ENCODE assay signal across 9 mouse cellular contexts in genomic region chr9:57659774-57660173, GRCm38 (mm10). TPM values are rescaled to one million over a fixed set of nuclear protein-coding genes. Genes with fewer than 3 reads are reported as not detected.
DNase-seq lines count a peak whose midpoint lies in the region; ATAC-seq lines count a peak whose summit lies in the region.
"Had no signal": no experiment of that assay in that cellular context is flagged by ENCODE, and none has a peak within 500 bp of the region (broad histone marks: within the 10 kb centered on the region; RNA-seq: fewer than 3 reads in every experiment).

No protein-coding gene starts in this region.

- peak; percentile 70 for DNase-seq in hindbrain, embryonic 10.5 days (ENCODE audit: low spot score)
- DNase-seq in c-Kit-positive CD71-negative TER-119-negative erythroid progenitor cells, embryonic 14.5 days (ENCODE audit: low read depth), result peak; percentile 74
- peak; percentile 68 for DNase-seq in layer of hippocampus, adult 9-11 months
- DNase-seq in lung, postnatal 14 days, result peak; percentile 84
- peak; percentile 65 for DNase-seq in right cerebral cortex, postnatal 4 days

- no peaks in the 10 kb centered on the region for H3K9me3 ChIP-seq in hindbrain, embryonic 10.5 days
- no peaks in the 10 kb centered on the region for H3K9me3 ChIP-seq in hindbrain, embryonic 12.5 days (replicated peaks)
- no peaks in the 10 kb centered on the region for H3K9me3 ChIP-seq in forebrain, embryonic 12.5 days

- 27% methylated on average over 4 of the region's 4 CpGs for WGBS in hindbrain, embryonic 10.5 days
- 16% methylated on average over 4 of the region's 4 CpGs for WGBS in hindbrain, embryonic 12.5 days
- 22% methylated on average over 4 of the region's 4 CpGs for WGBS in forebrain, embryonic 12.5 days

- peaks cover 8% of the 10 kb centered on the region for H3K4me1 ChIP-seq in hindbrain, embryonic 10.5 days (replicated peaks)
- peaks cover 3% of the 10 kb centered on the region; the same call in 1 of the 2 replicates for H3K4me1 ChIP-seq in hindbrain, embryonic 12.5 days
- H3K4me1 ChIP-seq in forebrain, embryonic 12.5 days, result peaks cover 7% of the 10 kb centered on the region

- H3K9ac ChIP-seq in hindbrain, embryonic 12.5 days, result no peak overlapping the region
- H3K9ac ChIP-seq in forebrain, embryonic 12.5 days, result no peak overlapping the region

- H3K4me2 ChIP-seq in hindbrain, embryonic 12.5 days (replicated peaks), result no peak overlapping the region
- H3K4me2 ChIP-seq in forebrain, embryonic 12.5 days, result no peak overlapping the region

- no peak for ATAC-seq in hindbrain, embryonic 12.5 days (ENCODE audit: low FRiP score)
- peak; percentile 62; the same call in 1 of the 2 replicates for ATAC-seq in forebrain, embryonic 12.5 days (ENCODE audit: low FRiP score)
- ATAC-seq in hematopoietic stem cell, adult 5-6 weeks (replicated peaks in 1 of 2; ENCODE audit: insufficient read depth in 1 of 2, low FRiP score in 2 of 2, low TSS enrichment in 1 of 2, low read depth in 1 of 2, poor library complexity in 2 of 2, severe bottlenecking in 2 of 2), result peak; percentile 83 to 86

- peaks cover 12% of the 10 kb centered on the region for H3K27me3 ChIP-seq in hindbrain, embryonic 10.5 days (ENCODE audit: insufficient read depth, poor library complexity, severe bottlenecking)
- H3K27me3 ChIP-seq in hindbrain, embryonic 12.5 days, result no peaks in the 10 kb centered on the region
- H3K27me3 ChIP-seq in forebrain, embryonic 12.5 days, result peaks cover 7% of the 10 kb centered on the region; the same call in 1 of the 2 replicates

- H3K27ac ChIP-seq in hindbrain, embryonic 10.5 days, result peak overlapping the region; percentile 57
- no peak overlapping the region for H3K27ac ChIP-seq in hindbrain, embryonic 12.5 days
- no peak overlapping the region for H3K27ac ChIP-seq in forebrain, embryonic 12.5 days

- no peak overlapping the region for H3K4me3 ChIP-seq in hindbrain, embryonic 10.5 days
- no peak overlapping the region for H3K4me3 ChIP-seq in hindbrain, embryonic 12.5 days
- no peak overlapping the region for H3K4me3 ChIP-seq in forebrain, embryonic 12.5 days (replicated peaks)
- H3K4me3 ChIP-seq: myocyte had no signal

- H3K36me3 ChIP-seq in hindbrain, embryonic 10.5 days, result no peaks in the 10 kb centered on the region
- no peaks in the 10 kb centered on the region for H3K36me3 ChIP-seq in hindbrain, embryonic 12.5 days
- H3K36me3 ChIP-seq in forebrain, embryonic 12.5 days (replicated peaks), result no peaks in the 10 kb centered on the region

RNA-seq across cellular contexts. Expression of gene Csk, which starts 6.3 kb away (rescaled TPM):
- 40.8 and 42.3 TPM in 2 replicates for polyA plus RNA-seq in hindbrain, embryonic 10.5 days (2016; fragmentation: Nextera tagmentation; extraction: Ambion mirVana)
- polyA plus RNA-seq in hindbrain, embryonic 12.5 days (2016; fragmentation: Nextera tagmentation; extraction: Ambion mirVana), result 38.3 and 41.6 TPM in 2 replicates
- 28.6 and 29.8 TPM in 2 replicates for polyA plus RNA-seq in forebrain, embryonic 12.5 days (2016; fragmentation: Nextera tagmentation; extraction: Ambion mirVana)
- total RNA-seq in hematopoietic stem cell, adult 5-6 weeks (2017), result 166 and 212 TPM in 2 replicates

RNA-seq across cellular contexts. Expression of gene Cyp1a2, which starts 23.7 kb away (rescaled TPM):
- polyA plus RNA-seq in hindbrain, embryonic 10.5 days (2016; fragmentation: Nextera tagmentation; extraction: Ambion mirVana), result not detected in 2 replicates
- not detected in 2 replicates for polyA plus RNA-seq in hindbrain, embryonic 12.5 days (2016; fragmentation: Nextera tagmentation; extraction: Ambion mirVana)
- not detected in 2 replicates for polyA plus RNA-seq in forebrain, embryonic 12.5 days (2016; fragmentation: Nextera tagmentation; extraction: Ambion mirVana)
- not detected in 2 replicates for total RNA-seq in hematopoietic stem cell, adult 5-6 weeks (2017)
- polyA plus RNA-seq: myocyte had no signal

RNA-seq across cellular contexts. Expression of gene Cyp1a1, which starts 28.0 kb away (rescaled TPM):
- not detected in 2 replicates for polyA plus RNA-seq in hindbrain, embryonic 10.5 days (2016; fragmentation: Nextera tagmentation; extraction: Ambion mirVana)
- polyA plus RNA-seq in hindbrain, embryonic 12.5 days (2016; fragmentation: Nextera tagmentation; extraction: Ambion mirVana), result 0.12 TPM in 1 of 2 replicates, not detected in the other
- polyA plus RNA-seq in forebrain, embryonic 12.5 days (2016; fragmentation: Nextera tagmentation; extraction: Ambion mirVana), result not detected in 2 replicates
- not detected in 2 replicates for total RNA-seq in hematopoietic stem cell, adult 5-6 weeks (2017)
- polyA plus RNA-seq: myocyte had no signal

RNA-seq across cellular contexts. Expression of gene Lman1l, which starts 39.2 kb away (rescaled TPM):
- polyA plus RNA-seq in hindbrain, embryonic 10.5 days (2016; fragmentation: Nextera tagmentation; extraction: Ambion mirVana), result not detected in 2 replicates
- not detected in 2 replicates for polyA plus RNA-seq in hindbrain, embryonic 12.5 days (2016; fragmentation: Nextera tagmentation; extraction: Ambion mirVana)
- polyA plus RNA-seq in forebrain, embryonic 12.5 days (2016; fragmentation: Nextera tagmentation; extraction: Ambion mirVana), result not detected in 2 replicates
- not detected in 2 replicates for total RNA-seq in hematopoietic stem cell, adult 5-6 weeks (2017)

RNA-seq across cellular contexts. Expression of gene Edc3, which starts 48.6 kb away (rescaled TPM):
- polyA plus RNA-seq in hindbrain, embryonic 10.5 days (2016; fragmentation: Nextera tagmentation; extraction: Ambion mirVana), result 41.0 and 41.1 TPM in 2 replicates
- polyA plus RNA-seq in hindbrain, embryonic 12.5 days (2016; fragmentation: Nextera tagmentation; extraction: Ambion mirVana), result 39.4 and 40.3 TPM in 2 replicates
- 39.4 and 40.2 TPM in 2 replicates for polyA plus RNA-seq in forebrain, embryonic 12.5 days (2016; fragmentation: Nextera tagmentation; extraction: Ambion mirVana)
- total RNA-seq in hematopoietic stem cell, adult 5-6 weeks (2017), result 5.4 and 8.0 TPM in 2 replicates
